Mouse (Mus musculus): Measurements from ENCODE around the gene Itgbl1.
A peak's percentile ranks its signal among the peaks of the same experiment; 100 is the strongest.
"Not testable (repeated sequence)": the region's sequence is repeated elsewhere in the genome, so short reads cannot be mapped to it uniquely, and the experiment has no call there.

Gene Itgbl1

DNA sequence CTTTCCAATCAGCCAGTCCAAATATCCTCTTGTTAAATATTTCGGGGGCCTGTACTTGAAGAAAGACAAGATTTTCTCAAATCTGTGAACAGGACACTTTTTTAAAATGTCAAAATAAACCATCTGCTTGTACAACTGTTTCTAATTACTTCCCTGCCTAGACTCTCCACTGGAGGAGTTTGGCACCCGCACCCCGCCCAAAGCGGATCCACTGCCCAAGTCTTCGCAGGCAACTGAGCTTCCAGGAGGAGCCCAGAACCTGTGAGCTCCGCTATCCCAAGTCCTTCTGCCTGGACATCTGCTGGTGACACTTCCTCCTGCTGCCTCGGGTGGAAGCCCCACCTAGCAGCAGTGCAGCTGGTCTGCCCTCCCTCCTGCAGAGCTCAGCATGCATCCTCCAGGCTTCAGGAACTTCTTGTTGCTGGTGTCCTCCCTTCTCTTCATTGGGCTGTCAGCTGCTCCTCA lies at the start of gene Itgbl1:
Gene Itgbl1 (plus strand): TSS at position 51 of the 465 bp plus-strand sequence.
- no peak for DNase-seq

GRCm38 (mm10) chr14:123622969-123623368 lies 36.8 kb upstream of the Itgbl1 start:
- DNase-seq: no peak

DNA sequence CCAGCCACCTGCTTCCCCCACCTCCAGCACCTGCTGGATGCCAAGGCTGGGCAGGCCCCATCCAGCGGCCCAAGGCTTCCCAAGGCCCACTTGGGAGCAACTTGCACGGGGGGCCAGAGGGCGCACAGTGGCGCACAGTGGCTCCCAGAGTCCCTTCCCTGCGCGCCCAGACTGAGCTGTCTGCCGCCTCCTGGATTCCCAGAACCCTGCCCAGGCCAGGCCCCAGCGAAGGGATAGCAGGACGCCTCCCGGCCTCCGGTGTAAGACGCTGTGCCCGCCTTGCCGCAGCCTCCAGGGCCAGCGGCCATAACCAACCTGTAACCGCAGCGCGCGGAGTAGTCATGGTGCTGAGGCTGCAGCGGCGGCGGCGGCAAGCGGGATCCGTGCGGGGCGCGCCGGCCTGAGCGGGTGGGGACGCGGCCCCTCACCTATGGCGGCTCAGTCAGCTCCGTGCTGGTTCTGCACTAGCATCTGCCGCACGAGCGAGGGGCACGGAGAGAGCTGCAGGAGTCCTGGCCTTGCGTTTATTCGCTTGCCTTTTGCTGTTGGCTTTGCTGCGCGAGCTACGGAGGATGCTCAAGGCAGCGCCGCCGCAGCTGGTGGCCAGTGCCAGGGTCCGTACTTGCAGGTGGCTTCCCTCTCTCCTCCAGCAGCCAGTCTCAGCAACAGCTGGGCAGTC lies 33.1 kb upstream of the Itgbl1 start, which contains the start of gene Nalcn:
Gene Nalcn (minus strand): TSS at position 644 of the 679 bp plus-strand sequence.
- no peak for DNase-seq

GRCm38 (mm10) chr14:123627180-123627562 lies 32.6 kb upstream of the Itgbl1 start:
- DNase-seq: no peak

DNA sequence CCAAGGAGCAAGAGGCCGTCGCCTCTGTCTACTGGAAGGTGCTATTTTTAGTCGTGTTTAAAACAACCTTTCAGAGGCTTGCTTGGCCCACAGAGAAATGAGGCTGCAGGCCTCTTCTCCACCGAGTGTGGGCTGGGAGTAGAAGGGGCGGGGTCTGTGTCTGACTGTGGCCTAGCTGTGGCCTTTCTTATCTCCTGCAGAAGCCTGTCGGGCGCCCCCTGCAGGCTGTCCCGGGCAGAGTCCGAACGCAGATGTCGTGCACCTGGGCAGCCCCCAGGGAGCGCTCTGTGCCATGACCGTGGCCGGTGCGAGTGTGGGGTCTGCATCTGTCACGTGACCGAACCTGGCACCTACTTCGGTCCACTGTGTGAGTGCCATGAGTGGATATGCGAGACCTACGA lies 1.3 kb downstream of the Itgbl1 start:
- DNase-seq: peak; percentile 35

DNA sequence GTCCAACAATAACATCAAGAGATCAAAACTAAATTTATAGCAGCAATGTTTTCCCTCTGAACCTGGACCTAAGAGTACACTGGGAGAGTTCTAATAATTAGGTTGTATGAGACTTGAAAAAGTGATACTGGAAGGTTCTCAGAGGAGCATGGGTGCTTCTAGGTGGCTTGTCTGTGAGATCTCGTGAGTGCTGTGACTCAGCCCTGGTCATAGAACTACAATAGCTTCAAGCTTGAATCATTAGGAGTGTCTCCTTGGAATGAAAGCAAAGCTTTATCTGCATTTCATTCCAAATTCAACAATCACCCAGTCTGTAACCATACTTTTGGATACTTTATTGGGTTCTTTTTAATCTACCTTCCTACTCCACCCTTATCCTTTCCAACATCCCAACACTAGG lies 2.6 kb downstream of the Itgbl1 start:
- DNase-seq: no peak

GRCm38 (mm10) chr14:123663206-123663605 lies 3.4 kb downstream of the Itgbl1 start:
- DNase-seq: no peak

DNA sequence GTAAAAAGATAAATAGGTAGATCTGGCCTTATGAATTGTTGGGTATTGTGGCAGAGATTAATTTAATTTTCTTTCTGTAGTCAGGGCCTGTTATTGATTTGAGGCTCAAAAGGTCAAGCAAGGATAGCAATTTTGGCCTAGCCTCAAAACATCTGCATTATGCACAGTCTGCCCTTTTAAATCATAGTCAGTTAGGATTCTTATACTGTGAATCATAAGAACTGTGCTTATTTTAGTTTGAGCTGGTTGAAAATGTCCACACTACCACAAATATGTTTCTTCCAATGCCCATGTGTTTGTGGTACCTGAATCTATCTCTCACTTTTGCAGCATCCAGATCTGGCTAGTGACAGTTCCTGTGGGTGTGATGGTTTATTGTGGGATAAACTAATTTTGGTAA lies 4.7 kb downstream of the Itgbl1 start:
- DNase-seq: no peak

GRCm38 (mm10) chr14:123671076-123671475 lies 11.3 kb downstream of the Itgbl1 start:
- not testable (repeated sequence) for DNase-seq

DNA sequence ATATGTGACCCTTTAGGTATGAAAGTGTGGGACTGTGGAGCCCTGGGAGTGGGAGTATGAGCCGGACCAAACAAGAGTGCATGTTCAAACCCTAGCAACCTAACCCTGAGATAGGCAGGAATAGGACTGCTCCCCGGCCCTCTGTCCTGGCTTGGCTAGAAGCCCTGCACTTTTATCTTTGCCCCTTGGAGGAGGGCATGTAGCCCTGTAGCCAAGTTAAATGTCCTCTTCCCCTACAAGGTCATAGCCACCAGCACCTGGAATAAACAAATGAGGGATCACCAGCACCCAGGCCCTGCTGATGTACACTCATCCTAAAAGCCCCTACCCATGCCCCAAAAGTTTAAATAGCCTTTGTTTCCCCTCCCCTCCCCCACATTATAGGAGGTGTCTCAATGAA lies 18.3 kb downstream of the Itgbl1 start:
- no peak for DNase-seq

DNA sequence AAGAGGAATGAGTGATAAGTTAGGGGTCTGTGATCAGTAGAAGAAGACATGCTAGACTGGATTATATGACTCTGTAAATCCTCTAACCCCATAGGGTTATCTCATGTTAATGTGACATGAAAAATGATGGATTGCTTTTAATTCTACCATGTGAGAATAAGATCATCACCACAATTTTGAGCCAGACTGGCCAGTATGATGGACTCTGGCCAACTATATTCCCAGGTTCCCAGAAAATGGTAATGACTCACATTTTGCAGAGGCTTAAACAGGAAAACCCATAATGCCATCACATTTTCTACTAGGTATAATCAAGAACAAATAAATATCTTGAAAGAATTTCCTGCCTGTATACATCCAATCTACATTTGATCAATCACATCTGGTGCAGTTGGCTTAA lies 55.0 kb downstream of the Itgbl1 start:
- no peak for DNase-seq

GRCm38 (mm10) chr14:123742055-123742454 lies 82.3 kb downstream of the Itgbl1 start:
- DNase-seq: no peak

GRCm38 (mm10) chr14:123751017-123751416 lies 91.2 kb downstream of the Itgbl1 start:
- DNase-seq: no peak

DNA sequence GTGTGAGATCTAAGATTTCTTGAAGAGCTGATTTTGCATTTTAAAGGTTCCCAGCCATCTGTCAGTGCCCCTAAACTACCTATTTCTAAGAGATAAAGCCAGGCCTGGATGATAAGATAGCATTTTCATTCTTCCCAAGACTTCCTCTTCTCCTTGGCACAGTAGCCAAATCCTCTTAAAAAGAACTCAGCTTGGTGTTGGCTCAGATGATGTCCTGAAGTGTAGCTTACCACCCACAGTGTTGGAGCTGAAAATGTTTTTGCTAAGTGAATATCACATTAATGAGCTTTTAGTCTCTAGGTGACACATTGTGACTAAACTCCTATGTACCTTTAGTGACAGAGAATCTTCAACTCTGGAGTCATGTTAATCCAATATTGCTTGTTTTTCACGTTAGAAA lies 99.8 kb downstream of the Itgbl1 start:
- DNase-seq: no peak

DNA sequence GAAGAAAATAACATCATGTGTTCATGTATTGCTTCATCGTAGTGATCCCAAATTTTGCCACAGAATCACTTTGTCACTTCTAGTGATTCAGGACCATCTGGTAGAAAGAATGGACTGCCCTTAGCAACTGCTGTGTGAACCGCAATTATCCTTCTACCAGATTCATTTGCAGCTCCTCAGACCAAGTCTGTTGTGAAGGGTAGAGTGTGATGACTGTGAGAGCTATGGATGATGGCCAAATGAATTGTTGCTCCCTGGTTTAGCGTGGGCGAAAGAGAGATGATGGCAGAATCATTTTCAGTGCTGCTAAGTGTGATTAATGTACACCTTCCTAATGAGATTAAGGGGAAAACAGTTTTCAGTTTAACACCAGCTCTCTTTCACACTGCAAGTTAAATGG lies 100.3 kb downstream of the Itgbl1 start:
- no peak for DNase-seq

GRCm38 (mm10) chr14:123801744-123802143 lies 142.0 kb downstream of the Itgbl1 start:
- no peak for DNase-seq

- DNase-seq: no peak
Observed at GRCm38 (mm10) chr14:123837662-123838061, 177.9 kb downstream of the Itgbl1 start.

- no peak for DNase-seq
Observed at GRCm38 (mm10) chr14:123843675-123844425, 184.1 kb downstream of the Itgbl1 start.

DNA sequence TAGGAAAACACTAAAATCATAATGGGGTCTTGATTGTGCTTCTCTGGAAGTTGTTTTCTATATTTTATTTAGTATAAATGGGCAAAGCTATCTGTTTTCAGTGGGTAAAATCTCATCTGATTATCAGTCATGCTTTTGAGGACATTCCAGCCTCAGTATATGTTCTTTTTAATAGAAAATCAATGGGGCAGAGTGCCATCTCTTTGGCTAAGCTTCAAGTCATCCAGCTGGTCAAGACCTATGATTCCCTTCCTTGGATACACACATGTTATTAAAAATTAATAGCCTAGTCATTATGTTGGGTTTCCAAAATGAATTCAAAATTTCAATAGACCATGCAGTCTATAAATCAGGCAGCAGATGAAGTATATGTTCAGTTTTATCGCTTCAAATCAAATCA lies 204.8 kb downstream of the Itgbl1 start:
- no peak for DNase-seq

DNA sequence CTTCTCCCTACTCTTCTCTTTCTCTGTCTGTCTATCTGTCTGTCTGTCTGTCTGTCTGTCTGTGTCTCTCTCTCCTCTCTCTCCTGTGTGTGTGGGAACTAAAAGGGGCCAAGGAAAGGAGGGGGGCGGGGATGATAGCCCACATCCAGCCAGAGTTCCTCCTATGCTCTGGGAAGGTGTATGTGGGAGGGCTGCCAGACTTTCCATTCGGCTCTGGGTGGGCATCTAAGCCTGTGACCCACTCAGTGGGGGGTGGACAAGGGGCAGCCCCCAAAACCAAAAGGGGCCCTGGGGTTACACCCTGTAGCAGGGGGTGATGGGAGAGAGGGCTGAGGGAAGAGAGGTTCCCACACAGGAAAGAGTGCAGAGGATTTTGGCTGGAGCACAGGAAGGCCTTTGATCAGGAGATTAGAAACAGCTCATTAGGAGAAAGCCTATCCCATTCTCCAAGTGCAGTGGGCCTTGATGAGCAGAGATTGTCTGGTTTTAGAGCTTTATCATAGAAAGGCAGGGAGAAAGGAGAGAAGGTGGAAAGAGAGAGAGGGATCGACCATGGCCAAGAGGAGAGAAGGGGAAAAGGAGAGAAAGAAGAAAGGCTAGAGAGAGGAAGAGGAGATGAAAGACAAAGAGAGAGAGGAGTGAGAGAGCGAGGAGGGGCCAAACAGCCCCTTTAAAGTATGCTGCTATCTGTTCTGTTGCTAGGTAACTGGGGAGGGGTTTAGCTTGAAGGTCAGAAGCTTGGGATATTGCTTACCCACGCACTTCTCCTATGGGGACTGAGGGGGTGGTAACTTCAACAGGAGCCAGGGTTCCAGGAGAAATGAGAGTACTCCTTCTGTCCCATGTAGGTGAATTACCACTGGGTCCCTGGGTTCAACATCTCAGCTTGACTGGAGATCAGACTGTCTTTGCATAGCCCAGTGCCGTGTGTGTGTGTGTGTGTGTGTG lies 206.3 kb downstream of the Itgbl1 start:
- peak; percentile 1 for DNase-seq

- DNase-seq: no peak
Observed at GRCm38 (mm10) chr14:123927903-123928302, 268.1 kb downstream of the Itgbl1 start.

- no peak for DNase-seq
Observed at GRCm38 (mm10) chr14:123966531-123966930, 306.8 kb downstream of the Itgbl1 start.

- no peak for DNase-seq
Observed at GRCm38 (mm10) chr14:123967996-123968395, 308.2 kb downstream of the Itgbl1 start.
